Mouse (Mus musculus): ENCODE measurements around the gene Dusp8.
A peak's percentile ranks its signal among the peaks of the same experiment; 100 is the strongest.

- TF ChIP-seq CTCF (IDR thresholded peaks at IDR 0.05; ENCODE audit: borderline replicate concordance, insufficient read depth, low read length) (no peak), POLR2A (IDR thresholded peaks at IDR 0.05; ENCODE audit: low read depth, low read length) (peak; percentile 43; the same call in 1 of the 2 replicates)
Measured at GRCm38 (mm10) chr7:142083588-142084317, 11.9 kb downstream of the Dusp8 start.

Measured in embryonic fibroblast, embryonic 13.5 days (primary cell).